Mouse (Mus musculus): Measurements from ENCODE around the gene Ptprd. TPM values are rescaled to one million over a fixed set of nuclear protein-coding genes. Genes with fewer than 3 reads are reported as not detected.

Gene Ptprd
- polyA plus RNA-seq, 3 experiments from 2014 or later = 0.05 TPM; not detected in 2

- ATAC-seq = no peak
These were observed 1330.2 kb downstream of the Ptprd start for GRCm38 (mm10) chr4:76881610-76882009.

GRCm38 (mm10) chr4:76870971-76871370, 1340.8 kb downstream of the Ptprd start:
- ATAC-seq = no peak

- no peak for ATAC-seq
These were observed 1346.2 kb downstream of the Ptprd start for GRCm38 (mm10) chr4:76865585-76865984.

- no peak for ATAC-seq
These were observed 1365.5 kb downstream of the Ptprd start for GRCm38 (mm10) chr4:76846265-76846664.

GRCm38 (mm10) chr4:76839016-76839415, 1372.7 kb downstream of the Ptprd start:
- no peak for ATAC-seq

GRCm38 (mm10) chr4:76812138-76812537, 1399.6 kb downstream of the Ptprd start:
- ATAC-seq = no peak

GRCm38 (mm10) chr4:76802708-76803107, 1409.1 kb downstream of the Ptprd start:
- no peak for ATAC-seq

GRCm38 (mm10) chr4:76798010-76799007, 1413.5 kb downstream of the Ptprd start:
- ATAC-seq = no peak

GRCm38 (mm10) chr4:76785389-76785788, 1426.4 kb downstream of the Ptprd start:
- no peak for ATAC-seq

GRCm38 (mm10) chr4:76779558-76780124, 1432.1 kb downstream of the Ptprd start:
- ATAC-seq = no peak

GRCm38 (mm10) chr4:76766918-76767317, 1444.8 kb downstream of the Ptprd start:
- no peak for ATAC-seq

- ATAC-seq = no peak
These were observed 1445.3 kb downstream of the Ptprd start for GRCm38 (mm10) chr4:76766429-76766828.

GRCm38 (mm10) chr4:76750709-76751108, 1461.1 kb downstream of the Ptprd start:
- no peak for ATAC-seq

- ATAC-seq = no peak
These were observed 1475.9 kb downstream of the Ptprd start for GRCm38 (mm10) chr4:76735831-76736230.

- no peak for ATAC-seq
These were observed 1536.0 kb downstream of the Ptprd start for GRCm38 (mm10) chr4:76675726-76676125.

- ATAC-seq = no peak
These were observed 1538.5 kb downstream of the Ptprd start for GRCm38 (mm10) chr4:76673224-76673623.

- ATAC-seq = no peak
These were observed 1539.1 kb downstream of the Ptprd start for GRCm38 (mm10) chr4:76672653-76673052.

GRCm38 (mm10) chr4:76661725-76662124, 1550.0 kb downstream of the Ptprd start:
- no peak for ATAC-seq

- no peak for ATAC-seq
These were observed 1551.6 kb downstream of the Ptprd start for GRCm38 (mm10) chr4:76660146-76660545.

- ATAC-seq = no peak
These were observed 1555.0 kb downstream of the Ptprd start for GRCm38 (mm10) chr4:76656734-76657133.

- no peak for ATAC-seq
These were observed 1558.8 kb downstream of the Ptprd start for GRCm38 (mm10) chr4:76652971-76653370.

GRCm38 (mm10) chr4:76621740-76622139, 1590.0 kb downstream of the Ptprd start:
- no peak for ATAC-seq

- ATAC-seq = no peak
These were observed 1595.1 kb downstream of the Ptprd start for GRCm38 (mm10) chr4:76616614-76617013.

GRCm38 (mm10) chr4:76608246-76608645, 1603.5 kb downstream of the Ptprd start:
- ATAC-seq = no peak
